Mouse (Mus musculus): ENCODE measurements around the gene Zfp169.
"Not testable (repeated sequence)": the region's sequence is repeated elsewhere in the genome, so short reads cannot be mapped to it uniquely, and the experiment has no call there.

Zfp169 gene

GRCm38 (mm10) chr13:48513003-48513929 is at the start of gene Zfp169, which contains the start of gene A830005F24Rik:
TSS of gene Zfp169 (minus strand) at chr13:48513451.
TSS of gene A830005F24Rik (plus strand) at chr13:48513570.
- peak; percentile 90 for DNase-seq

DNA sequence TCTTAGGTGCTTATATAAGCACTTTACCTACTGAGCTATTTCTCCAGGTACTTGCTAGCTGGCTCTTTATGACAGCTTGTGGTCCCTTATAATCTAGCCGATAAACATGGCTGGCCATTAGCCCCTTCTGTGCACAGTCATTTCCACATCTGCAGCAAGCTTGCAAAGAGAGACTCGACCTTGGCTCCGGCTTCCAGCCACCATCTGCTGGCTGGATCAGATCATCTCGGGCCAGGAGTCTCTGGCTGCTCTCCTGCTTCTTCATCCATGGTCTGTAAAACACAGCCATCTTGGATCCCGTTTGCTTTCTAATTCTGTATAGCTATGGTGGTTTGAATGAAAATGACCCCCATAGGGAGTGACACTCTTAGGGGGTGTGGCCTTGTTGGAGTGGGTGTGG is 49.1 kb upstream of the Zfp169 start:
- DNase-seq: no peak

DNA sequence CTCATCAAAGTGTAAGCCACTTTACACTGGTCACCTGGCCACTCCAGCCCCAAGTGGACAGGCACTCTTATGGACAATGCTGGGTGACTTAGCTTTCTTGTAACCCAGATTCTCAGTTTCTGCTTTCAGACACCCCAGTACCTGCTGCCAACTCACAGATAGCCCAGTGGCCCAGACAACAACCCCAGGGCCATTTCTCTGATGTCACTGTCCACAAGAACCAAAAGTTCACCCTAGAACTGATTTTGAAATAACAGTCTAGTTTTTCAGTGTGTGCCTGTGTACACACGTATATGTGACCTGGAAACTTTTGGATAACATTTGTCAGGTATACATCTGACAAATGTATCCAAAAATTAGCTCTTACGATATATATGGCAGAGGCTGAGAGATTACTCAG is 48.2 kb upstream of the Zfp169 start:
- DNase-seq: no peak

DNA sequence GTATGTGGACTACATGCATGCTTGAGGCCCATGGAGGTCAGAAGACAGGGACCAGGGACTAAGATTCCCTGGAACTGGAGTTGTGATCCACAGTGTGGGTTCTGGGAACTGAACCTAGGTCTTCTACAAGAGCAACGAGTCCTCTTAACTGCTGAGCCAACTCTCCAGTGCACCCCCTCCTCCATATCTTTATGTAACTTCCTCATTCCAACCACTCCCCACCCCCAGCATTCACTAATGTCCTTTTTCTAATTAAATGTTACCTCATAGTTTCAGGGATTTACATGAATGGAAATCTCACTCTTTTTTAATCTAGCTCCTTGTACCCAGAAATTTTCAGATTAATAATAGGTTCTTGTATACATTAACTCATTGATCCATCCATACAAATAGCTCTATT is 42.7 kb upstream of the Zfp169 start:
- DNase-seq: no peak

GRCm38 (mm10) chr13:48554552-48554951 is 41.3 kb upstream of the Zfp169 start:
- DNase-seq: no peak

GRCm38 (mm10) chr13:48553511-48553910 is 40.3 kb upstream of the Zfp169 start:
- DNase-seq: no peak

- peak; percentile 95 for DNase-seq
Observed at GRCm38 (mm10) chr13:48552181-48553090, 39.2 kb upstream of the Zfp169 start.

- DNase-seq: no peak
Observed at GRCm38 (mm10) chr13:48548296-48548695, 35.0 kb upstream of the Zfp169 start.

DNA sequence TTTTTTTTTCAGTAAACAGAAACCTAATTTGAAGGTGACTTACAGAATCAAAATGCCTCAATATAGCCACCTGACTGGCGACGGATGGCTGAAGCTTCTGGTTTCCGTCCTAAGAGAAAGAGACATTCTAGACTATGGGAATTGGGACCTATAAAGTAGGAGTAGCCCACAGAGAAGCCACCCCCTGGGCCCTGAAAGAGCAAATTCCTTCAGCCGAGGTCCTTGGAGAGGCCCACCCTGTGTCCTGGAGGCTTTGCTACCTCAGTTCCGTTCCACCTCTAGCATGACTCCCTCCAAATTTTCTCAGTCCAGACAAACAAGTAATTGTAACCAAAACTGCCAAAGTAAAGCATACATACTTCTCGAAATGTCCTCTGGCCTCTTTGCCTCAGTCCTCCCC is 34.4 kb upstream of the Zfp169 start:
- DNase-seq: no peak

DNA sequence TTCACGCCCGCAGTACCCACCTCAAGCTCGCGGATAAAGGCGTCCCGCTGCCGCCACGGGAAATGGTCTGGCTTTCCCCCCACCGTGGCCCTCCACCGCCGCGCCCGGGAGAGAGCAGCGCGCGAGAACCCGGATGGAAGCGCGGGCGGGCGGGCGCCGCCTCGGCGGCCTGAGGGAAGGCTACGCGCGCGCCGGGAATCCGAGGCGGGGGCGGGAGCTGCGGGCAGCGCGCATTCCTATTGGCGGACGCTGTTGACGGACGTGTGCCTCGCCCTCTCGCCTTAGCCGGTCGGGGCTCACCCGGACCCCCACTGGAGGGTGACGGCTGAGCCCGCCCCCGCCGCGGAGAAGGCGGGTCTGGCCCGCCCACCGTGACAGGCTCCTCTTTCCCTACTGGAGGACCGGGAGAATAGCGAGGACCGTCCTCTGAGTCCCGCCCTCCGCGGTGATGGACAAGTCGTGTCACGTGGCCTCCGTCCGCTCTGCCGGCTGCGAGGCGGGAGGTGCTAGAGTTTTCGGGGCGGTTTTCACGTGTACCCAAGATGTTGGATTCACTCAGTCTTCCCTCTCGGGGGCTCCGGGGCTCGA is 33.2 kb upstream of the Zfp169 start:
- peak; percentile 100 for DNase-seq

GRCm38 (mm10) chr13:48545476-48546281 is 32.4 kb upstream of the Zfp169 start:
- peak; percentile 98 for DNase-seq

DNA sequence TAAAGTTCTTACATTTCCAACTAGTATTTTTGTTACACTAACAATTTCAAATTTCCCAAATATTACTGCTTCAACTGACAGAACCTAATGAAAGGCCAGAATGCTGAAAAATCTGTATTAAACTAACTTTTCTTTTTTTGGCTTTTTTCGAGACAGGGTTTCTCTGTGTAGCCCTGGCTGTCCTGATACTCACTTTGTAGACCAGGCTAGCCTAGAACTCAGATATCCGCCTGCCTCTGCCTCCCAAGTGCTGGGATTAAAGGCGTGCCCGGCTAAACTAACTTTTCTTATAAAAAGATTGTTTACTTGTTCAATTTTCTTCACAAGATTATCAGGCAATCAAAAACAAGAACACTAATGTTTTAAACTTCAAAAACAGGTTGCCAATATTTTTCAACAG is 31.6 kb upstream of the Zfp169 start:
- no peak for DNase-seq

DNA sequence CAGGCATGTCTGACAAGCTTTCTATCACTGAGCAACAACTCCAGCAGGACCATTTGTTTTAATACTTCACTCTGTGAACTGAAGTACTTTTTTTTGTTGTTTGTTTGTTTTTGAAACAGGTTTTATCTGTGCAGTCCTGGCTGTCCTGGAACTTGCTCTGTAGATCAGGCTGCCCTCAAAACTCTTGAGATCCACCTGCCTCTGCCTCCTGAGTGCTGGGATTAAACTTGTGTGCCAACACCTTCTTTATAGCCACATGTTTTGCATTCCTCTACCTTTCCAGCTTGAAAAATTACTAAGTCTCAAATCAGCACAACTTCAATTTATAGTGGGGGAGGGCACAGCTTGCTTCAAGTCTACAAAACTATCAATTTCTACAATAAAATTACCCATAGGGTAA is 31.1 kb upstream of the Zfp169 start:
- no peak for DNase-seq

DNA sequence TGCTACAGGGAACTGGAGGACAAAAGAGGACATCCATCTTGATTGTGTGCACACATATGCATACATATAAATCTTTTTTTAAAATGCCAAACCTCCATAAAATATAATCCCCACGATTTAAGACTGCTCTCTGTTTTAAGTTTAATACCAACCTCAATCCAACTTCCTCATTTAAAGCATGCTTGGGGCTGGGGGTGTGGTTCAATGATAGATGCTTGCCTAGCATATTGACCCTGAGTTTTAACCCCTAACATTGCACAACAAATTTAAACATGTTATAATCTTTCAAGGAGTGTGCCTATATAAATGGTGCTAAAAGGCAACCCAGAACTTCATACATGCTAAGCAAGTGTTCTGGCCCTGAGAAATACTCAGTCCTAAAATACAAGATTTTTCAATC is 27.2 kb upstream of the Zfp169 start:
- DNase-seq: no peak

GRCm38 (mm10) chr13:48533441-48533840 is 20.2 kb upstream of the Zfp169 start:
- no peak for DNase-seq

DNA sequence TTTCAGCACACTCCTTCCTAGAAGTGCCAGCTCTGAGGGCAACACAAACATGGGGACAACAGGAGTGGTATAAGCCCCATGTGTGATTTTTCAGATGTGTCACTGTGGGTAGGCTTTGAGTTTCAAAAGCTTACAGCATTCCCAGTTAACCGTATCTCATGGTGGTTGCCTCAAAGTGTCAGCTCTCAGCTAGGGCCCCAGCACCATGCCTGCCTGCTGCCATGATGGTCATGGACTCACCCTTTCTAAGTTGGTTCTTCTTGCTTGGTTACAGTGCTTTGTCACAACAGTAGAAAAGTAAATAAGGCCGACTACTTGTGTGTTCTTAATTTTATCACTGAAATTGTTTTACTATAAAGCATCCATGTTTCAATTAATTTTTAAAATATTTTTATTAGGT is 18.2 kb upstream of the Zfp169 start:
- no peak for DNase-seq

GRCm38 (mm10) chr13:48530685-48531084 is 17.4 kb upstream of the Zfp169 start:
- peak; percentile 49 for DNase-seq

- DNase-seq: no peak
Observed at GRCm38 (mm10) chr13:48529028-48529427, 15.8 kb upstream of the Zfp169 start.

GRCm38 (mm10) chr13:48528123-48528871 is 15.0 kb upstream of the Zfp169 start:
- peak; percentile 83 for DNase-seq

DNA sequence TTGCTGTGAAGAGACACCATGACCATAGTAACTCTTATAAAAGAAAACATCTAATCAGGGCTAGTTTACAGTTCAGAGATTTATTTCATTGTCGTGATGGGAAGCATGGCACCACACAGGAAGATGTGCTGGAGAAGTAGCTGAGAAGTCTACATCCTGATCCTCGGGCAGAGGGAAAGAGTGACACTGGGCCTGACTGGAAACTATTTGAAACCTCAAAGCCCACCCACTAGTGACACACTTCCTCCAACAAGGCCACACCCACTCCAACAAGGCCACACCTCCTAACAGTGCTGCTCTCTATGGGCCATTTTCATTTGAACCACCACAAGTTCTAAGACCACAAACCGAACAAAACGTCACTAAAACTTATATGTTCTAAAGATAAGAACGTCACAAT is 12.5 kb upstream of the Zfp169 start:
- no peak for DNase-seq

DNA sequence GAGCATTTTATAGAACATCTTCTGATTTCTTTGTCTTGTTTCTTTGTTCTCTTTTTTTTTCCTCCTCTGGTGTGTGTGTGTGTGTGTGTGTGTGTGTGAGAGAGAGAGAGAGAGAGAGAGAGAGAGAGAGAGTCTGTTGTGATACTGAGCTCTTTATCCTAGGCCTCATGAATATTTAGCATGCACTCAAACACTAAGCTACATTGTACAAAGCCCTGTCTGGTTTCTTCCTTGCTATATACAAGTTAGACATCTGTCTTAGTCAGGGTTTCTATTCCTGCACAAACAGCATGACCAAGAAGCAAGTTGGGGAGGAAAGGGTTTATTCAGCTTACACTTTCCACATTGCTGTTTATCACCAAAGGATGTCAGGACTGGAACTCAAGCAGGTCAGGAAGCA is 5.9 kb upstream of the Zfp169 start:
- not testable (repeated sequence) for DNase-seq

- no peak for DNase-seq
Observed at GRCm38 (mm10) chr13:48515861-48516260, 2.6 kb upstream of the Zfp169 start.

Data from kidney, adult 9 months (tissue).